Mouse (Mus musculus) telencephalon, adult 2 months (tissue): Measurements from ENCODE around the gene Ptgfr.

ENCODE experiments used
- DNase-seq: peaks from one replicate; pipeline ENCODE4 v3.0.0-alpha.2; 2011; ENCODE audit warnings: low read depth, low spot score

The Ptgfr gene

GRCm38 (mm10) chr3:151836871-151837680 is at the start of gene Ptgfr:
Ptgfr (minus strand) TSS chr3:151837630.
- no peak for DNase-seq

GRCm38 (mm10) chr3:151883881-151884280 is 46.5 kb upstream of the Ptgfr start:
- no peak for DNase-seq

GRCm38 (mm10) chr3:151879981-151880380 is 42.6 kb upstream of the Ptgfr start:
- DNase-seq, result no peak

GRCm38 (mm10) chr3:151868970-151869369 is 31.5 kb upstream of the Ptgfr start:
- no peak for DNase-seq

- no peak for DNase-seq
Observed at GRCm38 (mm10) chr3:151851344-151851743, 13.9 kb upstream of the Ptgfr start.

- no peak for DNase-seq
Observed at GRCm38 (mm10) chr3:151850621-151851020, 13.2 kb upstream of the Ptgfr start.

GRCm38 (mm10) chr3:151846292-151846691 is 8.9 kb upstream of the Ptgfr start:
- DNase-seq, result no peak

- DNase-seq, result no peak
Observed at GRCm38 (mm10) chr3:151844361-151845154, 7.1 kb upstream of the Ptgfr start.

GRCm38 (mm10) chr3:151840688-151841087 is 3.3 kb upstream of the Ptgfr start:
- no peak for DNase-seq

GRCm38 (mm10) chr3:151838372-151838771 is 942 bp upstream of the Ptgfr start:
- DNase-seq, result no peak

- no peak for DNase-seq
Observed at GRCm38 (mm10) chr3:151837749-151838148, 319 bp upstream of the Ptgfr start.

GRCm38 (mm10) chr3:151836451-151836850 is 979 bp downstream of the Ptgfr start:
- no peak for DNase-seq

- DNase-seq, result no peak
Observed at GRCm38 (mm10) chr3:151835831-151836230, 1.6 kb downstream of the Ptgfr start.

- DNase-seq, result no peak
Observed at GRCm38 (mm10) chr3:151827950-151828610, 9.3 kb downstream of the Ptgfr start.

GRCm38 (mm10) chr3:151819811-151820210 is 17.6 kb downstream of the Ptgfr start:
- DNase-seq, result no peak

- no peak for DNase-seq
Observed at GRCm38 (mm10) chr3:151818265-151818664, 19.2 kb downstream of the Ptgfr start.

- DNase-seq, result no peak
Observed at GRCm38 (mm10) chr3:151808613-151809012, 28.8 kb downstream of the Ptgfr start.

GRCm38 (mm10) chr3:151788622-151789021 is 48.8 kb downstream of the Ptgfr start:
- no peak for DNase-seq

GRCm38 (mm10) chr3:151775089-151775488 is 62.3 kb downstream of the Ptgfr start:
- DNase-seq, result no peak

GRCm38 (mm10) chr3:151771074-151771473 is 66.4 kb downstream of the Ptgfr start:
- DNase-seq, result no peak

- DNase-seq, result no peak
Observed at GRCm38 (mm10) chr3:151749737-151750136, 87.7 kb downstream of the Ptgfr start, which contains the start of gene Ifi44. Ifi44 (minus strand) TSS chr3:151749960.

- DNase-seq, result no peak
Observed at GRCm38 (mm10) chr3:151748514-151748913, 88.9 kb downstream of the Ptgfr start.
